Mouse (Mus musculus): ENCODE measurements around the gene Tiam1. TPM values are rescaled to one million over a fixed set of nuclear protein-coding genes. Genes with fewer than 3 reads are reported as not detected.
A peak's percentile ranks its signal among the peaks of the same experiment; 100 is the strongest.

Gene Tiam1
- total RNA-seq, 1 experiment from 2014 or later: 34.5 TPM

DNA sequence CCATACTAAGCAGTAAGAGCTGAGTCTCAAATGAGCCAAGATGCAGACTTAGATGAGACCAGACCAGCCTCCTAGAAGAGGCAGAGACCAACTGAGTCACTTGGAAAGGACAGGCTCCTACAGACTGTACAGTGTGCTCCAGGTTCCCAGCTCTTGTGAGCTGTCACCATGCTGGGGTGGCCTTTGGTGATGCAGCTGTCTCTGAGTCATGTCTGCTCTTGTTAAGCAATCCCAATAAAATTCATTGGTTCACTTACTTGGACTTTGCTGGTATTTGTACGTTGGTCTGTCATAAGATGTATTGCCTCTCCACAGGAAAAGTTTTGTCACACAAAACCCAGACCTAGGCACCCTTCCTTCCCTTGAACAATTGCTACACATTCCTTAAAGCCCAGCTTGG is 1.7 kb upstream of the Tiam1 start:
- no peak for ATAC-seq (replicated peaks; ENCODE audit: low read depth, poor library complexity, severe bottlenecking)

DNA sequence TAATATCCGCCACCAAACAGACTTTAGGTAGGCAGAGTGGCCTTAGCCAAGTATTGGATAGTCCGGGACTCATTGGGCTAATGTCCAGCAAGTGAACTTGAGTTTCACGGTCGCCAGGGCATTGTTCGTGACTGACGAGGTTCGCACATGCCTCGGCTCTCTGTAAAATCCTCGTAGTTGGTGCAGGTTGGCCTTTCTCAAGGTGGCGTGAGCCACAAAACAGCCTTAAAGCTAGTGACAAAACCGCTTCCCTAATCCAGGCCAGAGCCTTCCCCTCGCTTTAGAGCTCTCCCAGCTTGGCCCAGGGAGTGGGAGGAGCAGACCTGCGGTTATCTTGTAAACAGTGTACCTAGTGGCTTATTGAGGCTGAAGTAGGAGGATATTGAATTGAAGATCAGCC is 972 bp upstream of the Tiam1 start:
- peak; percentile 2 for ATAC-seq (replicated peaks; ENCODE audit: low read depth, poor library complexity, severe bottlenecking)

DNA sequence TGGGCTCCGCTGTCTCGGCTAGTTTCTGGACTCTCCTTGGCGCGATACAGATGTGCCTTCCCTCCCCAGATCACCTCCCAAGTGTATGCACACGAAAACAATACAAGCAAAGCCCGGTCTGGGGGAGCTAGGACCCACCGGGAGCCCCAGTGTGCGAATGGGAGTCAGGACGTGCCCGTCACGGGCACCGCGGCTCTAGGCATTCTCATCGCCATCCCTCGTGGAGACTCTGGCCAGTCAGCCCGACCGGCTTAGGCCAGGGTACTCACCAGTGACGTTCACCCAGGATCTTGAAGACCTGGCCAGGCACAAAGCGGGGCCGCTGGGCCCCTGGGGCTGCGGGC is 181 bp downstream of the Tiam1 start:
- peak; percentile 0; the same call in 1 of the 2 replicates for ATAC-seq (replicated peaks; ENCODE audit: low read depth, poor library complexity, severe bottlenecking)

DNA sequence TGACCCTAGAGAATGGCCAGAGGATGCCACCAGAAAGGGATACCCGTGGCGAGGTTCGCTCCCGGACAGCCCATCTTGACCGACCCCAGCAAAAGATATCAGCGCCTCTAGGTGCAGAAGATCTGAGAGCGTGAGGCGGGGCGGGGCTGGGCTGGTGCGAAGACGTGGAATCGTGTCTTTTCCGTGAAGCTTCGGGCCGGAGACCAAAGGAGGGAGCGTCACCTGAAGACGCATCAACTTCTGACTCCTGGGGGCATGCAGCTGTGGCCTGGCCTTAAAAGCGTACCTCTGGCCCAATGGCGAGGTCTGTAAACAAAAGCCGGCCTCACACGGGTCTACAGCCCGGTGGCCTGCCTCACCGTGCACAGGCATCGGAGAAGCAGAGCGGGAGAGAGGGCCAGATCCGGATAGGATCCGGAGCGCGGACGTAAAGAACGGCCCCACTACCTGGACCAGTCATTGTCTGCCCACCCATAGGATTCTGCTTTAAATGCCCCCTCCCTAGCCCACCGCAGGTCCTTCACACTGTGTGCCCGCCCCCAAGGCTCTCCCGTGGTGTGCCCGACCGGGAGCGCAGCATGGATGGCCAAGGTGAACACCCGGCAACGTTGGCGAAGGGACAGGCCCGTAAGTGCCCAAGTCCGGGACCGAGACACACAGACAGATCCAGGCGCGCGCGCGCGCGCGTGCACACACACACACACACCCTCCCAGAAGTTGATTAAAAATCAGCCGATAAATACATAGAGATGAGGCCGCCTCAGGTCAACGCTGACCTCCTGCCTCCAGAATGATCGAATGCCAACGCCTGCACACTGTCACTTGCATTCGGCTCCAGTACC is 774 bp downstream of the Tiam1 start:
- peak; percentile 2 for ATAC-seq (replicated peaks; ENCODE audit: low read depth, poor library complexity, severe bottlenecking)

DNA sequence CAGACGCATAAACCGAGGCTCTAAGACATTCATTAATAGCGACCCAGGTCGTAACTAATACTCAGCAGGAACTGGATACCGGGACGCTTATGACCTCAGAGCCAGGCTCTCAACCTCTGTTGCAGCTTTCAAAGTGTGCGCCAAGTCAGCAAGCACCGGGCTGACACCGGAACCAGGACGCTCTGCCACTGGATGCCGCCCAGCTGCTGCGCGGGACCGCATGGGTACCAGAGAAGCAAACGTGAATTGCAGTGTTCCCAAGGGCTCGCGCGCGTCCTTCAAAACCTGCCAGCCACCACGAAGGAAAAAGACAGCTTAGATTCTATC is 1.4 kb downstream of the Tiam1 start:
- ATAC-seq (replicated peaks; ENCODE audit: low read depth, poor library complexity, severe bottlenecking): 0 out of 2 replicates have a peak, but pooled peaks have one; percentile 4

DNA sequence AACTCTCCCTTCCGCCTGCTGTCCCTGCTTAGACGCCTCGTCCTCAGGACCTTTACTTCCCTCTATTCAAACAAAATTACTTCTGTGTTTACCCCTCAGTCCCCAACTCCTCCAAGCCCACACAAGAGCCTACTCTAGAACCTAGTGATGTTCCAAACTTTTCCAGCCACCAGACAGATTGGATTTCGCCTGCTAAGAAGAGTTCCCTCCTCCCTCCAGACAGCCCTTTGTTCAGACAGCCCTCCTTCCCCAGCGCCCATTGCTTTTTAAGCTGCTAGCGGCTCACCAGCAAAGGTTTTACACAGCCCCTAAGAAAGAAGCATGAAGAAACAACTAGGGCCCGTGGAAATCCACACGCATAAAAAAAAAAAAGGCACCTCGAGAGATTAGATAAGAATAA is 2.0 kb downstream of the Tiam1 start:
- ATAC-seq (replicated peaks; ENCODE audit: low read depth, poor library complexity, severe bottlenecking): no peak

DNA sequence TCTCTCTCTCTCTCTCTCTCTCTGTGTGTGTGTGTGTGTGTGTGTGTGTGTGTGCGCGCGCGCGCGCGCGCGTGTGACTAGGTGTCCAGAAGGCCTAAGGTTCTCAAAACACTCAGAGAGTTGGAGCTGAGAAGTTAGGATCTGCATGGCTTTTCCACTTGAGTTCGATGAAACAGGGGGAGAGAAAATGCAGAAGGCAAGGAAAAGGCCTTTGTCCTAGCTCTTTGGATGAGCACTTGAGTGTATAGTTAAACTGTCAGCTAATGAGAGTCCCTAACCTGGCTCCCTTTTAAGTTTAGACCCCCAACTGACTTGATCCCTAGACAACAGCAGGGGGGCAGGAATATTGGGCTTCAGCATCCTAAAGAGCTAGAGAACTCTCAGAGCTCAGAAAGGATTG is 3.0 kb downstream of the Tiam1 start:
- ATAC-seq (replicated peaks; ENCODE audit: low read depth, poor library complexity, severe bottlenecking): no peak

DNA sequence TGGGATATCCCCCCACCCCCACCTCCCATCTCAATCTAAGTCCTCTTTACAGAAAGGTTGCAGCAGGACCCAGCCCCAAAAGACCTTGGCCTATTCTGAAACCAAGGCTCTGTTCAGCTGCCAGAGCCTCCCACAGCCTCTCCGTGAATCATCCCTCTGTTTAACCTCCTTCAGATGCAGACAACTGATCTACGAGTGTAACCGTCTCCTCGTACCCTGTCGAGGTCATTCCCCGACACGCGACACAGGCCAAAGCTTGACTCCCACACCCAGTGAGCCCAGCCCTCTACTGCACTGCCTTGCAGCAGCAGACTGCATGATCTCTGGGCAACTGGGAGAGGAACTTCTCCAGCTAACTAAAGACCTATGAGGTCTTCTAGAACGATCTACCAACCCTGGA is 3.9 kb downstream of the Tiam1 start:
- ATAC-seq (replicated peaks; ENCODE audit: low read depth, poor library complexity, severe bottlenecking): no peak

DNA sequence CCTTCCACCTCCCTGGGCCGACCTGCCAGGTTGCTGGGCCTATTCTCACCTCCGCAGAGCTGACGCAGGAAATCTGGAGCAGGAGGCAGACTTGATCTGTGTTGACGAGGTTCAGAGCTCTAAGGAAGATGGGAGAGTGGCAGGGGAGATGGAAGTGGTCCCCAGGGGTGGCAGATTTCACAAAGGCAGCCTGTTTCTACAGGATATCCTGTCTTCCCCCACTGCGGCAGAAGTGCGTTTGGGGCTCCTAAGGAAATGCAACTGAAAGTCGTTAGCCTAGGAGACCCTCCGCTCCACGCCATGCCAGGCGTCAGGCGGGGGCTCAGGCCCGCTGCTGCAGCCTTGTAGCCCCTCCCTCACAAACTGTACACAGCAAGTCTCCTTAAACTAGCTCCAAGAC is 5.4 kb downstream of the Tiam1 start:
- ATAC-seq (replicated peaks; ENCODE audit: low read depth, poor library complexity, severe bottlenecking): peak; percentile 22; the same call in 1 of the 2 replicates

DNA sequence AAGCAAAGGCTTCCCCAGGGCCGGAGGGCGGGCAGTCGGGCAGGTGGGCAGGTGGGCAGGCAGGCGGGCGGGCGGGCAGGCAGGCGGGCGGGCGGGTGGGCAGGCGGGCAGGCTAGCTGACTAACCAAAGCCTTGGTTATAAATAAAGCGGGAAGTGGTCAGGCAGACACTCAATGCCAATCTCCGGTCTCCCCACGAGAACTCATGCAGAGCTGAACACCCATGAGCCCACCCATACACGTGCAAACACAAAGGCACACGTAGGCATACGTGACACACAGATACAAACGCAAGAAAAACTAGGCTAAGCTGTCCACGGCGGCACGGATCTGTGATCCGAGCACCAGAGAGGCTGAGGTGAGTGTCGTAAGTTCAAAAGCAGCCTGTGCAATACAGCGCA is 6.4 kb downstream of the Tiam1 start:
- peak; percentile 46 for ATAC-seq (replicated peaks; ENCODE audit: low read depth, poor library complexity, severe bottlenecking)

DNA sequence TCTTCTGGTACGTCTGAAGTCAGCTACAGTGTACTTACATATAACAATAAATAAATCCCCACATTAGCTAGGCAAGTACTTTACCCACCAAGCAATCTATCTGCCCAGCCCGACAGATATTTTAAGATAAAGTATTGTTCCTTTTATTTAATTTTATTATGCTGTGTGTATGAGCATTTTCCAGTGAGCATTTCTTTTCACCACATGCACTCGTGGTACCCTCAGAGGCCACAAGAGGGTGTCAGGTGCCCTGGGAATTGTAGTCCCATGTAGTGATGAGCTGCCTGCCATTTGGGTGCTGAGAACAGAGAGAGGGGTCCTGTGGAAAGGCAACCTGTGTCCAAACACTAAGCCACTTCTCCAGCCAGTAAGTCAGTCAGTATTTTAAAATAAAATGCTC is 8.0 kb downstream of the Tiam1 start:
- no peak for ATAC-seq (replicated peaks; ENCODE audit: low read depth, poor library complexity, severe bottlenecking)

DNA sequence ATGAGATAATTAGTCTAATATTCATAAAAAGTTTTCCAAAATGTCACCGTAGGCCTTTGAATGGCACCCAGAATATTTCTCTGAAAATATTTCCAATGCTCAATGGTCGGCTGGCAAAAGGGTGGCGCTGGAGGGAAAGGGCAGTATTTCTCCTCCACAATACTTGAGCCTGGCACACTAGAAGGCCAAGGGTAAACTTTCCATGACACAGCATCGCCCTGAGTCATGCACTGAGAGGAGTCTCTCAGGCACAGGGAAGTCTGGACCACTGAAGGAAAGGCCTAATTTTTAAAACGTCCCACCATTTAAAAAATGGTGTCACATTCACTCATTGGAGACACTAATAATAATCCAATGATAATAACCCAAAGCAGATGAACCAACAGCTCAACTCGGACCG is 9.2 kb downstream of the Tiam1 start:
- ATAC-seq (replicated peaks; ENCODE audit: low read depth, poor library complexity, severe bottlenecking): no peak

DNA sequence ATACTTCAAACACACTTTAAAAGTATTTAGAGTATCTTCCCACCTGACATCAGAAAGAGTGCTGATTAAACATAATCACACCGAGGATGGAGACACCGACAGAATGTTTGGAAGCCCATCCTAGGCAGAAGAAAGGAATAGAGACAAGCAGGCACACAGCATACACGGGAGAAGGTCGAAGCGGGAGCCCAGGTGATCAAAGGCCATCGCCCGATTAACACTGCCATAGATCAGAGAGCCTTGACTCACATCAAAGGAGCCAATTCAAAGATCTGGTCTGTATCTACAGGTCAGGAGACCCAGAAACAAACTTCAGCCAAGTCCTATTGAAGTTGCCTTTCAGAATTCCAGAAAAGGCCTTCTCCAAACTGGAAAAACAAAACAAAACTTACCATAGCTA is 10.8 kb downstream of the Tiam1 start:
- no peak for ATAC-seq (replicated peaks; ENCODE audit: low read depth, poor library complexity, severe bottlenecking)

DNA sequence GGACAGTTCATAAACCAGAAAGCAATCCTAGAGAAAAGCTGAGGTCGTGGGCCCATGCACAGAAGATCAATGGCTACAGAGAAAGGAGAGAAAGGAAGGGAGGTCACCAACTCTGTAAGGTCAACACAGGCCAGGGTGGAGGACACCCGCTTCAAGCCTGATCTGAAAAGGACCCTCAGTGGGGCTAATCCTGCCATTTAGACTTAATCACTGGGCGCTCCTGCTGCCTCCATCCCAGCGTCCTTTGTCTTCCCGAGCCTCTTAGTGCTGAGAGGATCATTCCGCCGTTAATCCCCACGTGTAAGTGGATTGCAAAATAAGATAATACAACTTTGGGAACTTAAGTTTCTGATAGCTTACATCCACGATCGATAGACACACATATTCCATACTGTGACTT is 11.2 kb downstream of the Tiam1 start:
- ATAC-seq (replicated peaks; ENCODE audit: low read depth, poor library complexity, severe bottlenecking): no peak

DNA sequence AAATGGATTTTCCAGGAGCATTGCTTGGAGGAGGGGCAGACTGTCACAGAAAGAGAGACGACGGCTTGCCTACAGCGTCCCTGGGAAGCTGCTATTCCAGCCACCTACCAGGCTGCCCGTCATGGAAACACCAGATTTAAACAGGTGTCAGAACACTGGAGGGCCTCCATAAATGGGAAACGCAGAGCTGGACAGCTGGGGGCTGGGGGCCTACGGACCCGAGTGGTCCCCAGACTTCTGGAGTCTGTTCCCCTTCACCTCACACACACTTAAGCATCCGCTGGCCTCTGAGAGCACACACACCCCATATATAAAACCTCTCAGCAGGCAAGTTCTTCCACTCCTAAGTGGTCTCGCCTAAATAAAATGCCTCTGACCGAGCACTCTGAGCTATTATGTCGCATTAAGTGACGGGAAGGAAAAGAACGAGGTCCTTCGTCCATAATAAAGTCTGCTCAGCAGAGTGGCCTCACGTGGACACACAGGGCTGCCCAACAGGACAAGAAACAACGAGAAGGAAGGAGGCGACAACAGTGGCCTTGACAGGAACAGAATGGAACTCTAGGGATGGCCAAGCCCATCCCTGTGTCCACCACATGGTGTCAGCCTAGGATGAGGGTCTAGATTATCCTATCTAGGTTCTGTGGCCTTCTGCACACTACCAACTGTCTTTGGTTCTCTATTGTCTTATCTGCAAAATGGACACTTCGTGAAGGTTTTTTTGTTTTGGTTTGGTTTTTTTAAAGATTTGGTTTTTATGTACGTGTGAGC is 14.6 kb downstream of the Tiam1 start:
- no peak for ATAC-seq (replicated peaks; ENCODE audit: low read depth, poor library complexity, severe bottlenecking)

DNA sequence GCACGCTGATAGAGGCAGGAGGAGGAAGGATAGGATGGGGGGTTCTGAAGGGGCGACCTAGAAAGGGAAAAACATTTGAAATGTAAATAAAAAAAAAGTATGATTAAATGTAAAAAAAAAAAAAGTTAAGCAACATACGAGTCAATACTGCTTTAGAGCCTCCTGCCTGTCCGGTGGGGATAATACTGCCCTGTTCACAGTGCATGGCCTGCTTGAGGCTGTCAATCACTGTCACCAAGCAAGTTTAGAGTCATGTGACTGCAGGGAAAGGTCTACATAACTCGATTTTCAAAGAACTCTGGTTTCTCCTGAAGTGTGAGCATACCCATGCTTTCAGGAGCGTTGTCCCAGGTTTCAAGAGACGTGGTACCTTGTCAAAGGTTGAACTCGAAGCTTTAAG is 15.2 kb downstream of the Tiam1 start:
- no peak for ATAC-seq (replicated peaks; ENCODE audit: low read depth, poor library complexity, severe bottlenecking)

DNA sequence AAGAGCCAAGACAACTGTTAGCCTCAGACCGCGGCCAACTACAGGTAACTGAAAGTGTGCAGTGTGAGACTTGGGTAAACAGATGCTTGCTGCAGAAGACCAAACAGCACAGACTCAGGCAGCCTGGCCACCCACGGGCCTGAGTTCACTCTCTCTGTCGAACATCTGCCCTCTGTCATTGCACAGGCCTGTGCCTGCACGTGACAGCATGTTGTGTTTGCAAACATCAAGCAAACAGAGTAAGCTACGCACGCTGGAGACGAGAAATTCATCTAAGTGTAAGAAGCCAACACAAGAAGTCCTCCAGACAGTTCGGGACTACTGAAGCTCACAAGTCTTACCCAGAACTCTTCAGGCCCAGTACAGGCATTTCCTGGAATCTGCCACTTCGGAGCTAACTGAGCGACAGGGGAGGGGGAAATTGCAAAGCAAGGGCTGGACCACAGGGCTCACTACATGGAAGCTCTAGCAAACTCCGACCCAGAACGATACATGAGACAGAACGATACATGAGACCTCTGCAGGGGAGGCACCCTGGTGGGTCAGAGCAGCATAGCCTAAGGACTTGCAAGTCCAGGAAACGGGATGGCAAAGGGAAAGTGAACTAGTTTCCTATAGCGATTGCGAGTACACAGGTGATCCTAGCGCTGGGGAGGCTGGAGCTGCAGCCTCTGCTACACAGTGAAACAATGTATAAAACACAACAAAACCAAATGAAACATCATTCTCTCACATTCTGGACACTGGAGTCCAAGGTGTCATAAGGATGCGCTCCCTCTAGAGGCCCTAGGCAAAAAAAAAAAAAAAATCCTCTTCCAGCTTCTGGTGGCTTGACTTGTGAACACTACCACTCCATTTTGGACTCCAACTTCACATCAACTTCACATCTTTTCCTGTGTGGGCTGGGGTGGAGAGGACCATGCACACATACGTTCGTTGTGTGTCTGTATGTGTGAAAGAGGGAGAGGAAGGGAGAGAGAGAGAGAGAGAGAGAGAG is 18.0 kb downstream of the Tiam1 start:
- no peak for ATAC-seq (replicated peaks; ENCODE audit: low read depth, poor library complexity, severe bottlenecking)

DNA sequence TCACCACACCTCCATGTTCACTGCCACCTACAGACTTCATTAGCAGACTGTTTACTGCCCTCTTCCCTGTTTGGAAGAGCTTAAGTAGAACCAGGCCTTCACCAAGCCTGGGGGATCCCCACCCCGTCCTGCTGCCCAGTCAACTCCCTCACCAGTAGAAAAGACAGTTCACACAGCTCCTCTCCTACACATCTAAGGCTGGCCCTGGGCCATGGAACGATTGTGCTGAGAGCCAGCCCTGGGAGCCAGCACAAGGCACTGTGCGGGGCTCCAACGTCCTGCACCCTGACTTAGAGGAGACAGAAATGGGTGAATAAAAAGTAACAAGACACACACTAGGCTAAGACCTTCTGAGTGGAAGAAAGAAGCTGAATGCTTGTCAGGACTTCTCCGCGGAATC is 20.5 kb downstream of the Tiam1 start:
- no peak for ATAC-seq (replicated peaks; ENCODE audit: low read depth, poor library complexity, severe bottlenecking)

DNA sequence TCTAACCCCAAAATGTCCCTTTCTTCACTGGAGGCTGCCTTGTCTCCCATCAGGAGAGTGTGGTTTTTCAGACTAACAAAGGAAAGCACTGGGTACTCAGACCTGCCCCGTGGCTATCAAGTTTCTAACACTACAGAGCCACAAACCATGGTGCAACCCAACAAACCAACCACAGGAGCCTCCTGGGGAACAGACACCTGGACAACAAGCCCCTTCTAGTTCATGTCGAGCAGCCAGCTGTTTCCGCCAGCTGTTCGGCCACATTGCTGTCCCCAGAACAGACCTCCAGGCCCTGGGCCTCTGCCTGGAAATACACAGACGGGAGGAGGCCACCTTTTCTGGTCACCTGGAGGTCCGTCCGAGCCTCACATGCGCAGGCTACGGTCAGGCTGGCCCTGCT is 21.1 kb downstream of the Tiam1 start:
- ATAC-seq (replicated peaks; ENCODE audit: low read depth, poor library complexity, severe bottlenecking): no peak

DNA sequence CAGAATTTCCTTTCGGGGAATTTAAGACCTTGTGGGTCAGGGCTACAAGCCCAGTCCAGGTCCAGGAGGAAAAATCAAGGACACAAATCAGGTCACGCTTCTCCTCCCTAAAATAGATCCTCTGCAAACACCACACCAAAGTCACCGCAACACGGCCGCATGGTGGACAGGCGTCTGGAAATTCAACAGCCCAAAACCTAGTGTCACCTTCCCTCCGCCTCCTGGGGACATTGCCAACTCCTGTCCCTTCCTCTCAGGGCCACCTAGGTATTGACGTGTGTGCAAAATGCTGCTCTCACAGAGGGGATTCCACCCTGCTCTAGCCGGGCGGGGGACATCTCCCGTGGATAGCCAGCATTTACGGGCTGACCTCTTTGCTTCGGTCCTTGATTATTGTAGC is 21.8 kb downstream of the Tiam1 start:
- ATAC-seq (replicated peaks; ENCODE audit: low read depth, poor library complexity, severe bottlenecking): no peak

DNA sequence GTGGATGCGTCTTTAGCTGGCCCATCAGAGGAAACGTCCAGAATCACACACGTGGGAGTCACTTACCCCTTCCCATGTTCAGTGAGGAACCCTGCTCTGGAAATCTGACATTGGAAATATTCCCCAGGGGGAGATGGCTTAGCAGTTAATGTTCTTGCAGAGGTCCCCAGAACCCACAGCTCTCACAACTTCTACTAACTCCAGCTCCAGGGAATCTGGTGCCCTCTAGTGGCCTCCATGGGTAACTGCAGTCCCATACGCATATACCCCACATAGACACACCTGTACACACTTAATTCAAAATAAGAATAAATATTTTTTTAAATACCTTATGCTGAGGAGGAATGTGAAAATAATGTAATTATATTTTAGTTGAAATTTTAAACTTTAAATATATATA is 23.6 kb downstream of the Tiam1 start:
- no peak for ATAC-seq (replicated peaks; ENCODE audit: low read depth, poor library complexity, severe bottlenecking)

Data from common myeloid progenitor, adult 5-6 weeks (primary cell).